Mouse (Mus musculus): ENCODE data around the gene Megf6.
A peak's percentile ranks its signal among the peaks of the same experiment; 100 is the strongest.

The Megf6 gene

GRCm38 (mm10) chr4:154252537-154253255, 82.2 kb downstream of the Megf6 start:
- DNase-seq (ENCODE audit: low spot score): no peak

GRCm38 (mm10) chr4:154260755-154261154, 90.2 kb downstream of the Megf6 start:
- DNase-seq (ENCODE audit: low spot score): no peak

- DNase-seq (ENCODE audit: low spot score): no peak
Measured at GRCm38 (mm10) chr4:154262071-154262470, 91.5 kb downstream of the Megf6 start.

GRCm38 (mm10) chr4:154267511-154267910, 97.0 kb downstream of the Megf6 start:
- no peak for DNase-seq (ENCODE audit: low spot score)

GRCm38 (mm10) chr4:154269520-154269919, 99.0 kb downstream of the Megf6 start:
- DNase-seq (ENCODE audit: low spot score): peak; percentile 44

GRCm38 (mm10) chr4:154273000-154273399, 102.5 kb downstream of the Megf6 start:
- DNase-seq (ENCODE audit: low spot score): peak; percentile 63

- no peak for DNase-seq (ENCODE audit: low spot score)
Measured at GRCm38 (mm10) chr4:154279481-154279880, 109.0 kb downstream of the Megf6 start.

- no peak for DNase-seq (ENCODE audit: low spot score)
Measured at GRCm38 (mm10) chr4:154283671-154284070, 113.1 kb downstream of the Megf6 start.

GRCm38 (mm10) chr4:154293735-154294201, 123.2 kb downstream of the Megf6 start:
- DNase-seq (ENCODE audit: low spot score): no peak

GRCm38 (mm10) chr4:154294262-154294731, 123.8 kb downstream of the Megf6 start:
- no peak for DNase-seq (ENCODE audit: low spot score)

GRCm38 (mm10) chr4:154297761-154298160, 127.2 kb downstream of the Megf6 start:
- no peak for DNase-seq (ENCODE audit: low spot score)

- peak; percentile 34 for DNase-seq (ENCODE audit: low spot score)
Measured at GRCm38 (mm10) chr4:154299541-154300271, 129.2 kb downstream of the Megf6 start.

GRCm38 (mm10) chr4:154301466-154301881, 130.9 kb downstream of the Megf6 start, which contains the start of gene Arhgef16:
Gene Arhgef16, minus strand, starts transcription at chr4:154301676.
- DNase-seq (ENCODE audit: low spot score): peak; percentile 30

- DNase-seq (ENCODE audit: low spot score): no peak
Measured at GRCm38 (mm10) chr4:154309131-154309530, 138.6 kb downstream of the Megf6 start.

GRCm38 (mm10) chr4:154310576-154311262, 140.2 kb downstream of the Megf6 start:
- no peak for DNase-seq (ENCODE audit: low spot score)

GRCm38 (mm10) chr4:154312143-154312812, 141.7 kb downstream of the Megf6 start:
- no peak for DNase-seq (ENCODE audit: low spot score)

GRCm38 (mm10) chr4:154312935-154313621, 142.5 kb downstream of the Megf6 start:
- no peak for DNase-seq (ENCODE audit: low spot score)

- DNase-seq (ENCODE audit: low spot score): no peak
Measured at GRCm38 (mm10) chr4:154313622-154313967, 143.1 kb downstream of the Megf6 start.
